In genomic region chr9:64936508-64936907, GRCm38 (mm10) we compare ENCODE assay signal across 8 mouse cellular contexts. TPM values are rescaled to one million over a fixed set of nuclear protein-coding genes. Genes with fewer than 3 reads are reported as not detected.
DNase-seq lines count a peak whose midpoint lies in the region; ATAC-seq and TF ChIP-seq lines count a peak whose summit lies in the region.

No protein-coding gene starts in this region.

- 7% methylated on average over 6 of the region's 6 CpGs for WGBS in hindbrain, embryonic 10.5 days
- WGBS in hindbrain, embryonic 16.5 days = 10% methylated on average over 6 of the region's 6 CpGs

- H3K4me3 ChIP-seq in hindbrain, embryonic 10.5 days = no peak overlapping the region
- H3K4me3 ChIP-seq in hindbrain, embryonic 16.5 days (ENCODE audit: low read length) = no peak overlapping the region
- no peak overlapping the region for H3K4me3 ChIP-seq in left cerebral cortex, adult 2 months

- H3K36me3 ChIP-seq in hindbrain, embryonic 10.5 days = no peaks in the 10 kb centered on the region
- H3K36me3 ChIP-seq in hindbrain, embryonic 16.5 days (ENCODE audit: control insufficient read depth, insufficient read depth, low read length) = no peaks in the 10 kb centered on the region

- H3K9me3 ChIP-seq in hindbrain, embryonic 10.5 days = no peaks in the 10 kb centered on the region
- H3K9me3 ChIP-seq in hindbrain, embryonic 16.5 days (ENCODE audit: control insufficient read depth, low read length) = no peaks in the 10 kb centered on the region

- peak; percentile 84 for TF ChIP-seq CTCF in left cerebral cortex, adult 2 months (IDR thresholded peaks at IDR 0.05)

- intact Hi-C loops in gastrocnemius, postnatal 14 days (cut with DNase I; ENCODE audit: low total_unique reads) = loop anchor here (10.0 kb wide), 1 partner anchor 162 kb away; no protein-coding TSS in a partner anchor
- intact Hi-C loops in left cerebral cortex, adult 2 months (cut with DNase I) = loop anchor here (5.0 kb wide), 1 partner anchor 159 kb away; no protein-coding TSS in a partner anchor

- peak; percentile 48 for DNase-seq in hindbrain, embryonic 10.5 days (ENCODE audit: low spot score)
- DNase-seq in CD8-positive naive resting alpha-beta T cell, adult 2 months (ENCODE audit: low read depth in 2 of 2, low spot score in 2 of 2) = peak; percentile 54 to 77
- peak; percentile 66 for DNase-seq in c-Kit-negative CD71-positive TER-119-positive erythroid progenitor cells, embryonic 14.5 days (ENCODE audit: low read depth, low spot score)
- peak; percentile 34 for DNase-seq in gastrocnemius, postnatal 14 days
- DNase-seq in left cerebral cortex, adult 2 months (ENCODE audit: extremely low spot score in 1 of 2, low spot score in 2 of 2) = peak; percentile 57 to 69
- DNase-seq in testis, postnatal 14 days (ENCODE audit: low spot score) = peak; percentile 40

- H3K27ac ChIP-seq in hindbrain, embryonic 10.5 days = peak overlapping the region; percentile 35; the same call in 1 of the 2 replicates
- no peak overlapping the region for H3K27ac ChIP-seq in hindbrain, embryonic 16.5 days (ENCODE audit: low read depth, low read length)
- no peak overlapping the region for H3K27ac ChIP-seq in left cerebral cortex, adult 2 months

- H3K4me1 ChIP-seq in hindbrain, embryonic 10.5 days (replicated peaks) = peaks cover 23% of the 10 kb centered on the region
- no peaks in the 10 kb centered on the region for H3K4me1 ChIP-seq in hindbrain, embryonic 16.5 days (ENCODE audit: control insufficient read depth, insufficient read depth, low read depth, low read length)

- H3K27me3 ChIP-seq in hindbrain, embryonic 10.5 days (ENCODE audit: insufficient read depth, poor library complexity, severe bottlenecking) = peaks cover 4% of the 10 kb centered on the region
- no peaks in the 10 kb centered on the region for H3K27me3 ChIP-seq in hindbrain, embryonic 16.5 days (replicated peaks; ENCODE audit: control insufficient read depth, insufficient read depth, low read length)

- H3K4me2 ChIP-seq in hindbrain, embryonic 16.5 days (ENCODE audit: low read length) = no peak overlapping the region

- no peak for ATAC-seq in hindbrain, embryonic 16.5 days
- ATAC-seq in megakaryocyte progenitor cell, adult 5-6 weeks (replicated peaks; ENCODE audit: poor library complexity) = peak; percentile 54

- no peak overlapping the region for H3K9ac ChIP-seq in hindbrain, embryonic 16.5 days (ENCODE audit: low read depth, low read length)

RNA-seq across cellular contexts. Expression of gene Slc24a1, which starts 14.9 kb away (rescaled TPM):
- polyA plus RNA-seq in hindbrain, embryonic 10.5 days (2016; fragmentation: Nextera tagmentation; extraction: Ambion mirVana) = 0.05 TPM in 1 of 2 replicates, not detected in the other
- 0.04 and 0.11 TPM in 2 replicates for polyA plus RNA-seq in hindbrain, embryonic 16.5 days (2015; fragmentation: Nextera tagmentation; extraction: Ambion mirVana)
- total RNA-seq in gastrocnemius, postnatal 14 days (2021) = under 1 TPM in 1 of 2 experiments, not detected in 1; 0.04 TPM
- under 1 TPM in 1 of 2 experiments, not detected in 1; 0.07 TPM for total RNA-seq in left cerebral cortex, adult 2 months (2021)
- not detected in 2 replicates for total RNA-seq in megakaryocyte progenitor cell, adult 5-6 weeks (2015)
- not detected in 2 replicates for total RNA-seq in megakaryocyte progenitor cell, adult 5-6 weeks (2017)

RNA-seq across cellular contexts. Expression of gene Ints14, which starts 24.2 kb away (rescaled TPM):
- 64.9 and 70.4 TPM in 2 replicates for polyA plus RNA-seq in hindbrain, embryonic 10.5 days (2016; fragmentation: Nextera tagmentation; extraction: Ambion mirVana)
- polyA plus RNA-seq in hindbrain, embryonic 16.5 days (2015; fragmentation: Nextera tagmentation; extraction: Ambion mirVana) = 32.1 and 37.1 TPM in 2 replicates
- total RNA-seq in gastrocnemius, postnatal 14 days (2021) = 10 to 100 TPM; 21.7 to 23.4 TPM
- total RNA-seq in left cerebral cortex, adult 2 months (2021) = 10 to 100 TPM; 19.4 to 22.2 TPM
- total RNA-seq in megakaryocyte progenitor cell, adult 5-6 weeks (2015) = 32.2 and 32.9 TPM in 2 replicates
- total RNA-seq in megakaryocyte progenitor cell, adult 5-6 weeks (2017) = 31.1 and 33.9 TPM in 2 replicates
